Mouse (Mus musculus) myocyte (in vitro differentiated cells): ENCODE measurements at regions not wholly inside any gene's neighbourhood (a gene's known extent, or its start where the extent isn't known, plus 50 kb on each side); places are given as distances from the start of the nearest gene placed in this dataset.

Experiments
- CEBPB ChIP-seq: IDR thresholded peaks from 2 replicates; pipeline ENCODE4 v1.6.1; 2011; ENCODE audit warnings: mild to moderate bottlenecking, moderate library complexity; ENCODE audit not compliant: poor library complexity, insufficient read depth, severe bottlenecking
- E2F4 ChIP-seq: IDR thresholded peaks from one replicate; pipeline ENCODE4 v1.6.1; 2011; ENCODE audit warnings: mild to moderate bottlenecking, control low read depth, moderate library complexity; ENCODE audit not compliant: insufficient read depth
- MAX ChIP-seq: IDR thresholded peaks from one replicate; pipeline ENCODE4 v1.6.1; 2011; ENCODE audit warnings: low read depth, mild to moderate bottlenecking, control low read depth
- MYOD1 ChIP-seq, 3 experiments: IDR thresholded peaks; one replicate each; pipeline ENCODE4 v1.6.1; 2011; ENCODE audit warnings: control low read depth in 2 of 3, low read depth in 2 of 3, mild to moderate bottlenecking in 2 of 3, moderate library complexity in 1 of 3; ENCODE audit not compliant: insufficient read length in 2 of 3, control insufficient read depth in 1 of 3
- POLR2A ChIP-seq: IDR thresholded peaks from one replicate; pipeline ENCODE4 v1.6.1; 2011; ENCODE audit warnings: low read depth, mild to moderate bottlenecking, control low read depth, moderate library complexity; ENCODE audit not compliant: insufficient read length
- POLR2AphosphoS2 ChIP-seq: IDR thresholded peaks from one replicate; pipeline ENCODE4 v1.6.1; 2011; ENCODE audit warnings: low read depth, control low read depth; ENCODE audit not compliant: insufficient read length
- REST ChIP-seq: IDR thresholded peaks from one replicate; pipeline ENCODE4 v1.6.1; 2011; ENCODE audit warnings: mild to moderate bottlenecking, control low read depth, moderate library complexity; ENCODE audit not compliant: insufficient read depth, insufficient read length
- SRF ChIP-seq: IDR thresholded peaks from one replicate; pipeline ENCODE4 v1.6.1; 2011; ENCODE audit warnings: low read depth; ENCODE audit not compliant: control insufficient read depth, insufficient read length
- TCF12 ChIP-seq: IDR thresholded peaks from one replicate; pipeline ENCODE4 v1.6.1; 2011; ENCODE audit warnings: mild to moderate bottlenecking, control low read depth; ENCODE audit not compliant: poor library complexity, insufficient read depth, severe bottlenecking
- USF1 ChIP-seq: IDR thresholded peaks from one replicate; pipeline ENCODE4 v1.6.1; 2011; ENCODE audit warnings: low read depth, mild to moderate bottlenecking, control low read depth, moderate library complexity

GRCm38 (mm10) chr3:137279284-137279683, 61.6 kb upstream of the Emcn start:
- TF ChIP-seq POLR2A (no peak), USF1 (no peak), E2F4 (no peak), TCF12 (no peak), MYOD1 (IDR thresholded peaks at IDR 0.05; ENCODE audit: control insufficient read depth in 1 of 3, insufficient read length in 2 of 3, low read depth in 2 of 3) (no peak), REST (no peak), POLR2AphosphoS2 (no peak), MAX (no peak), CEBPB (no peak), SRF (no peak)
